Mouse (Mus musculus): ENCODE results near the gene Rmnd5b. TPM values are rescaled to one million over a fixed set of nuclear protein-coding genes. Genes with fewer than 3 reads are reported as not detected.
"Not testable (repeated sequence)": the region's sequence is repeated elsewhere in the genome, so short reads cannot be mapped to it uniquely, and the experiment has no call there.

Gene Rmnd5b
- total RNA-seq (2021) = 10 to 100 TPM; 60.0 to 62.6 TPM

DNA sequence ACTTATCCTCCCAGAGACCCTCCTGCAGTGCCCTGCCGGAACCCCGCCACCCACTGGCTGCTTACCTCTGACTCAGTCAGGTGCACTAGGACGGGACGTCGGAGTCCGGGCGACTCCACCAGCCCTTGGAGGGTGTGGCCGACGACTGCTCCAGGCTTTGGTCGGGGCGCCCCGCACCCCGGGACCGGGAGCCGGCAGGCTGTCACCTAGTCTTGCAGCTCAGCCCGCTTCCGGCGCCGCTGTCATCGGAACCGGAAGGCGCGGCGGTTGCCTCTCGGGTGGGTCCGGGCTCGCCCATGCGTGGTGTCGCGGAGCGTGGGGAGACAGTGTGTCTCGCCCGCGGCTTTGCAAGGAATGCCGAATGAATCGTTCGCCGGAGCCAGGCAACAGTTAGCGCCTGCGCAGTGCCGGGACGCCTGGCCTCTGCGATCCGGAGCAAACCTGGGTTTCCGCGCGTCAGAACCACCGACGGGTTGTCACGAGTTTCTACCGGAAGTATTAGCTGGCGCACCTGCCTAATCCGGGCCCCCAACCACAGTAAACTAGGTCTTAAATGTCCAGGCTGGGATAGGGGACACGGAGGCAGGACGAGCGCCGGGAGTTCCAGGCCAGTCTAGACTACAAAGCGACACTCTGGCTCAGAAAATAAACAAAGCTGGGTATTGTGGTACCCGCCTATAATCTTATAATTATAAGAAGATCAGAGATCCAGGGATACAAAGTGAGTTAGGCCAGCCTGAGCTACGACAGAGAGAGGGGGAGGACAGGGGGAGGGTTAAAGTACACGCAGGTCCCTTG lies at the start of gene Rmnd5b:
TSS of gene Rmnd5b (minus strand) at position 372 of the 798 bp plus-strand sequence.
- peak; percentile 93 to 95 for DNase-seq

DNA sequence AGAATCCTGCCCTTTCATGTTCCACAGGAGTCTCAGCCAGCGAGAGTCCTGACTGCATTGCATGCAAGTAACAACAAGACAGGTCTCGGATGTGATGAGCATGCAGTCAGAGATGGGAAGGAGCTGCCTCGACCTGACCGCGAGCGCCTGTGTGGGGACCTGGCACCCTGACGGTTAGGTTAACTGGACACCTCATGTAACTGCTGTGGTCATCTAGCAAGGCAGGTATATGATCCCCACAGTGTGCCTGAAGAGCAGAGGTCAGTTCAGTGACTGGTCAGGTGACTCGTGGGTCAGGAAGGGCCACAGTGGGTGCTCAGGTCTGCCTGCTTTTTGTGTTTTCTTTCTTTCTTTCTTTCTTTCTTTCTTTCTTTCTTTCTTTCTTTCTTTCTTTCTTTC lies 46.3 kb upstream of the Rmnd5b start:
- no peak for DNase-seq

DNA sequence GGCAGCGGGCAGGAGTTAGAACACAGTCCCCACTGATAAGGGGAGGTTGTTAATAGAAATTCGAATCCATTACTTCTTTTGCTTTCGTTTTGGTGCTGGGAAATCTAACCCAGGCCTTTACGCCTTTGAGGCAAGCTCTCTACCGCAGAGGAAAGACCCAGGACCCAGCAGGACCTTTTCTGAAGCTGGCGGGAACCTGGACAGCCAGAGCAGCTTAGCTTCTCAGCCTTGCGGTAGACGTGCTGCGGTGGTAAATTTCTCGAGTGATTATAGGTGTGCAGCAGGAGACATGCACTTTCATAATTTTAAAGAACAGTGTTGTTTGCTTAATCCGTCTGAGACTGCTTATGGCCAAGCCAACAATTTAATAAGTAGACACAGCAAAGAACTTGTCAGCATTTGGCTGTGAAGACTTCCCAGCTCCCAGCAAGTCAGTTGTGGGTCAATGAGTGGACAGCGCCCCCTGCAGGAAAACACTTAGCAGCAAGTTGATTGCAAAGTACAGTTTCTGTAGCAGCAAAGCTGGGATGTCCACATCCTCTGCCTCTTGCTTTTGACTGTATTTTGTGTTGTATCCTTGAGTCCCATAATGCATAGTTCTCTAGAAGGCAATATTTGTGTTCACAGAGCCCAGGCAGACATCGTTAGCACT lies 45.8 kb upstream of the Rmnd5b start:
- DNase-seq = peak; percentile 82

DNA sequence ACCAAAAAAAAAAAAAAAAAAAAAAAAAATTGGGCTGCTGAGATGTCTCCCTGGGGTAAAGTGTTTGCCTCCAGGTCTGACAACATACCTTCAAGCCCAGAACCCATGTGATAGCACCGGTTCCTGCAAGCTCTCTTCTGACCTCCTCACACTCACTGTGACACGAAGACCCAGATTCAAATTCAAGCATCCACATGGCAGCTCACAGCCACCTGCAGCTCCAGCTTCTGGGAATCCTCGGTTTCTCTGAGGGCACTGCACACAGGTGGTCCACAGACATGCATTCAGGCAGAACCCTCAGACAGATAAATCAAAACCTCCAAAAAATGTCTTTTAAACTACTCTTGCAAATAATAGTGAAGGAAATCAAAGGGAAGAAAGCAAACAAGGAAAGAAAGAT lies 43.8 kb upstream of the Rmnd5b start:
- no peak for DNase-seq

DNA sequence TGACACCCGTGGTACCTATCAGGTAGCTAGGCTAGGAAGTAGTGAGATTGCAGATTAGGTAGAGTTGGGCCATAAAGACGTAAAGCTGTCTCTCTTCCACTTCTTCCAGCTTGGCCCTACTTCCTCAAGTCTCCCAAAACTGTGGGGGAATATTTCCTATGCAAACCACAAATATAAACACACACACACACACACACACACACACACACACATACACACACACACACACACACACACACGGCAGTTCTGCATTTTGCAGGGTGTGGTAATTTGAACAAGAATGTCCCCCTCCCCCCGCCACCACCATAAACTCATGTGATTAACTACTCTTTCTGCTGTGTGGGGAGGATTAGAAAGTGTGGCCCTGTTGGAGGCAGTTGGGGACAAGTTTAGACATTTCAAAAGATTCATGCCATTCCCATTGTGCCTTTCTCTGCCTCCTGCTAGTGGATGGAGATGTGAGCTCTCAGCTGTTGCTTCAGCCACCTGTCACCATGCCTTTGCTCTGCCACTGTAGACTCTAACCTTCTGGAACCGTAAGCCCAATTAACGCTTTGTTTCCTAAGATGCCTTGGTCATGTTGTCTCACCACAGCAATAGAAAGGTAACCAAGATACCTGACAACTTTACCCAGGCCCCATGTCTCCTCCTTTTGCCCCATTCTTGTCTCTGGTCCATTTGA lies 42.2 kb upstream of the Rmnd5b start:
- DNase-seq = no peak

DNA sequence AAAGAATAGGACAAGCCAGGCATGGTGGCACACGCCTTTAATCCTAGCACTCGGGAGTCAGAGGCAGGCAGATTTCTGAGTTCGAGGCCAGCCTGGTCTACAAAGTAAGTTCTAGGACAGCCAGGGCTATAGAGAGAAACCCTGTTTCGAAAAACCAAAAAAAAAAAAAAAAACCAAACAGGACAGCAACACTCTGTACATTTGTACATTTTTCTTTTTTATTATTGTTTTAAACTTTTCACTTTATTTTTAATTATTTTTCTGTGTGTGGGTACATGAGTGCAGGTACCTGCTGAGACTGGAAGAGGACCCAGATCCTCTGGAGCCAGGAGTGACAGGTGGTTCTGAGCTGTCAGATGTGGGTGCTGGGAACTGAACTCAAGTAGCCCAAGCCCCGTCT lies 39.7 kb upstream of the Rmnd5b start:
- DNase-seq = no peak

DNA sequence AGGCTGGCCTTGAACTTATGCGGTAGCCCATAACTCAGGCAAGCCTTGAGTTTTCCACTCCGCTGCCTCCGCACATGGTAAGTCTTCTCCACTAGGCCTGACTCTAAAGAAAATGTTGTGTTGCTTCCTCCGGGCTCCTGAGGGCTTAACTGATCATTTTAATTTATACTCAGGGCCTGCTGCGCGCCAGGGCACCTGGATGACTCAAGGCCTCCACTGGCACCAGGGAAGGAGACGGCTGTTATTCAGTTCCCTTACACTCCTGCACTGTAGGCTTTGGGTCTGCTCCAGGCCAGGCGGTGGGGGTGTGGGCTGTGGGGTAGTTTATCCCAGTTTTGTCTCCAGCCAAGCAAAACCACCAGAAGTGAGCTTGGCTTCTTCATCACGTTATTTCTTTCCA lies 37.6 kb upstream of the Rmnd5b start:
- DNase-seq = no peak

DNA sequence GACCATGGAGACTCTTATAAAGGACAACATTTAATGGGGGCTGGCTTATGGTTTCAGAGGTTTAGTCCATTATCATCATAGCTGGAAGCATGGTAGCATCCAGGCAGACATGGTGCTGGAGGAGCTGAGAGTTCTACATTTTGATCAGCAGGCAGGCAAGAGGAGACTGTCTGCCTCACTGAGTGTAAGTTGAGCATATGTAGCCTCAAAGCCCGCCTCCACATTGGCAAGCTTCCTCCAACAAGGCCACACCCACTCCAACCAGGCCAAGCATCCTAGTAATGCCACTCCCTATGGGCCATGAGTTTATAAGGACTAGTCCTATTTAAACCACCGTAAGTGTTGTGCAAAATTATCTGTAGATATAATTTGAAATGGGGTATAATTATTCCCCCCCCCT lies 35.7 kb upstream of the Rmnd5b start:
- DNase-seq = no peak

DNA sequence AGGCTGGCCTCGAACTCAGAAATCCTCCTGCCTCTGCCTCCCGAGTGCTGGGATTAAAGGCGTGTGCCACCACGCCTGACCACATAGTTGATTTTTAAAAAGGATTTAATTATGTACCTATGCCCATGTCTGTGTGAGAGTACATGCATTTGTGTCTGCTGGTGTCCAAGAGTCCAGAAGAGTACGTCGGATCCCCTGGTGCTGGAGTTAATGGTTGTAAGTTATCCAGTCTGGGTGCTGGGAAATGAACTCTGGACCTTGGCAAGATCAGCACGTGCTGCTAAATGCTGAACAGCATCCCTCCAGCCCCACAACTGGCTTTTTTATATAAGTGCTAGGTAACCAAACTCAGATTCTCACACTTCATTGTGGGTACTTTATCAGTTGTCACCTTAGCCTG lies 35.1 kb upstream of the Rmnd5b start:
- DNase-seq = no peak

DNA sequence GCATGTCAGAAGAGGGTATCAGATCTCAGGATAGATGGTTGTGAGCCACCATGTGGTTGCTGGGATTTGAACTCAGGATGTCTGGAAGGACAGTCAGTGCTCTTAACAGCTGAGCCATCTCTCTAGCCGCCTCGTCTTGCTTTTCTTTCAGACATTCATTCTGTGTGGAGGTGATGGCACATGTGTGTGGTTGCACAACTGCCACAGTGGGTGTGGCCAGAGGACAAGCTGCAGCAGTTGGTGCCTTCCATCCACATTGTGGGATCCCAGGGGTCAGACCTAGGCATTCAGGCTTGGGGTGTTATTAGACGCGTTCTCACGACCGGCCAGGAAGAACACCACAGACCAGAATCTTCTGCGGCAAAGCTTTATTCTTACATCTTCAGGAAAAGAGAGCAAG lies 29.1 kb upstream of the Rmnd5b start:
- not testable (repeated sequence) for DNase-seq

DNA sequence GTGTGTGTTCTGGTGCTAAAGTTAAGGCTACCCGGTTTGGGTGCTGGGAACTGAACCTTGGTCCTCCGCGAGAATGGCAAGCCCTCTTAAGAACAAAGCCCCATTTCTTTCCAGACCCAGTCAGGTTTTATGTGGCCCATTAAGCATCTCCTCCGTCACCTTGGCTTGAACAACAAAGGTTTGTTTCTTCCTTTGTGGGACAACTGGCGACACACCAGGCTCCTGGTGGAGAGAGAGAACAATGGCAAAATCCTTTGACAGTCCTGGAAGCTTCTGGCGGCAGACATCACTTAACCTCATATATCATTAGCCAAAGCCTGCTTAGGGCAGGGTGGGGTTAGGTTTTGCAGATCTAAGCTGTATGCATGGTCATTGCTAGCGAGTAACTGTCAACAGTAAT lies 26.9 kb upstream of the Rmnd5b start:
- no peak for DNase-seq

DNA sequence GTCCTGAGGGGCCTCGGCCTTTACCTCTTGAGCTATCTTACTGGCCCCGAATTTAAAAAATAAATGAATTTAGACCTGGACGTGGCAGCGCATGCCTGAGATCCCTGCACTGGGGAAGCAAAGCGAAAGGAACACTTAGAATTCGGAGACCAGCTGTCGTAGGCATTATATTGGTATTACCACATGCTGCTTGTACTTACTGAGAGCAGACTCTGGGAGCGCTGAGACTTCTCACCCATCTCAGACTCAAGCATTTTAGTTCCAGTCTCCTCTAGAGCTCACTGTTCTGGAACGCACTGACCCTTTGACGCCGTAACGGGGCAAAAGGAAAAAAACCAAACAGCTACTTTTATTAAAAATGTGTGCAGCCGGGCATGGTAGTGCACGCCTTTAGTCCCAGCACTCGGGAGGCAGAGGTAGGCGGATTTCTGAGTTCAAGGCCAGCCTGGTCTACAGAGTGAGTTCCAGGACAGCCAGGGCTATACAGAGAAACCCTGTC lies 26.2 kb upstream of the Rmnd5b start:
- no peak for DNase-seq

DNA sequence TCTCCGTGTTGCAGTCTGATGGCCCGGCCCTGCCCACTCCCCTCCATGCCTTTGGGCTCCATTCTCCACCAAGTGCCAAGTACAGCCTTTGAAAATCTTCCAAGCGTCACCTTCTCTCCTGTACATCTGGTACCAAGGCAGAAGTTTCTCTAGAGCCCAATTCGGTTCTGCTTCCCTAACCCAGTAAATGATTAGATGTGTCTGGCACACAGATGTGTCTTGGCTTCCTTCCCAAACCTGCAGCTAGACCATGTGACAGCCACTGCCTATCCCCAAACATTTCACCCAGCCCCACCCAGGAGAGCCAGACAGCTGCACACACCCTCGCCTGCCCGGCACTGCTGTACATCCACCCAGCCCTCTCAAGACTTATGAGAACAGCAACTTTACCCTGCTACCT lies 23.0 kb upstream of the Rmnd5b start:
- DNase-seq = no peak

DNA sequence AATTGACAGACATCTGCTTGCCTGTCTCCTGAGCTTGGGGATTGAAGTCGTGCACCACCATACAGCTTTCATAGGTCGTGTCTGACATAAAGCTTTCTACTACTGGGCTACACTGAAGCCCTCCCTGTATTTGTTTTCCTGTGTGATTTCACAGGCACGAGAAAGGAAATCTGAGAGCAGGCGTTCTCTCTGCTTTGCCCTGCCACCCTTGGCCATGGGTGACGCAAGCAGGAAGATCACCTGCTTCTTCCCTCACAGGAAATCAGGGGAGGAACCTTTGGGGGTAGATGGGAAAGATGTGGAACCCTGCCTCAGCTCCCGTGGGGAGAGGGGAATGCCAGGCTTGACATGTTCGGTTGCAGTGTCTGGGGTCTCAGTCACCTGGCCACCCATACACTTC lies 22.6 kb upstream of the Rmnd5b start:
- DNase-seq = no peak

DNA sequence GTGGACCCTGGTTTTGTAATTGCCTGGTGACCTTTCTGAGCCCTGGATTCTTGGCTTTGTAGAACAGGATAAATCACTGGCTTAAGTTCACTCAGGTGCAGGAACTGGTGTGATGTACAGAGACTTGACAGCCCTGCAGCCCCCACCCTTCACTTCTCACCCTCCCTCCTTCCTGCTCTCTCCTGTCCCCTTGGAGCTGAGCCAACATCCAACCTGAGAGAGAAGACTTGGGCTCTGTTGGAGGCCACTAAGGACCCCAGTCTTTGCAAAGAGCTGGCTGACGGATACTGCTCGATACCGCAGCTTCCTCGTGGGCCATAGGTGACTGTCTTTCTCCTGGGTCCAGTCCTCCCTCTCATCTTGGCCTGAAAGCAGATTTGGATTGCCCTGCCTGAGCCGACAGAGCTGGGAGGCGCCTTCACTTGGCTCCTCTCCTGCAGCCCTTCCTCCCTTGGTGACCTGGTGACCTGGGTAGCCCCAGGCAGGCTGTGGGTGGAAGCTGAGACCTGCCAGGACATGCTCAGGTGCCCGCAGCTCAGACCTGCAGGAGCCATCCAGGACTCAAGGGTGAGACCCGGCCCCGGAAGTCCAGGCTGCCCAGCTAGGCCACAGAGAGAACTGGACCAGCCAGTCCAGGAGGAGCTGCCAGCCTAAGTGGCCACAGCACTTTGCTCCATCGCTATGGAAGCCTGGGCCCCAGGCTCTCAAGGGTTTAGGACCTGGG lies 21.3 kb upstream of the Rmnd5b start:
- DNase-seq = no peak

DNA sequence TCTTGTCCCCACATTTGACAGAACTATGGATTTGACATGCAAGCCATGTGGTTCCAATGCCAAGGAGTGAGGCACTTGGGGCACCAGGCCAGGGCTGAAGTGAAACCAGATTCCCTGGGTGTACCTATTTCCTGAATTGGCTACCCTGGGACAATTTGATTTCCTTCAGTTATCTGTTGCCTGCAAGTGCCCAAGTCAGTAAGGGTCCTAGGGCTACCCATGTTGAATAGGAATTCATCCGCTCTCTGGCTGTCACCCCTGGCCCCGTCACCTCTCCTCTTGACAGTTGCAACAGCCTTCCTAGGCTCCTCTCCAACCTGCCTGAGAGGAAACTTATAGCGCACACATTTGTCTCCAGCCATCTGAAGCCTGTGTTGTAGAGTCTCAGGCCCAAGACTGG lies 19.2 kb upstream of the Rmnd5b start:
- DNase-seq = no peak

DNA sequence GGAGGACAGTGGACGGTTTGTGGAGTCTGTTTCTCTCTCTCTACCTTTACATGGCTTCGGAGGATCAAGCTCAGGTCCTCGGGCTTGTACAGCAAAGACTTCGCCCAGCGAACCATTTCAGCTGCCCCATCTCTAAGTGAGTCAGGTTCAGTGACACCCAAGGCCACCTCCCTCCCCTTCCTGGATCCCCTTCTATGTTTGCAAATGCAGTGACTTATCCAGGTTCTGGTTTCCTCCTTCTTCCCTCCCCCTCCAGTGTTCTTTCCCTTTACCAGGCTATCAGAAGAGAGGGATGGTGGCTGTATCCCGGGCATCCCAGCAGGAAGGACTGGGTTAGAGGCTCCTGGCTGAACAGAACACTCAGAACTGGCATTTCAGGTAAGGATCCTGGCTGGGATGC lies 18.0 kb upstream of the Rmnd5b start:
- DNase-seq = no peak

DNA sequence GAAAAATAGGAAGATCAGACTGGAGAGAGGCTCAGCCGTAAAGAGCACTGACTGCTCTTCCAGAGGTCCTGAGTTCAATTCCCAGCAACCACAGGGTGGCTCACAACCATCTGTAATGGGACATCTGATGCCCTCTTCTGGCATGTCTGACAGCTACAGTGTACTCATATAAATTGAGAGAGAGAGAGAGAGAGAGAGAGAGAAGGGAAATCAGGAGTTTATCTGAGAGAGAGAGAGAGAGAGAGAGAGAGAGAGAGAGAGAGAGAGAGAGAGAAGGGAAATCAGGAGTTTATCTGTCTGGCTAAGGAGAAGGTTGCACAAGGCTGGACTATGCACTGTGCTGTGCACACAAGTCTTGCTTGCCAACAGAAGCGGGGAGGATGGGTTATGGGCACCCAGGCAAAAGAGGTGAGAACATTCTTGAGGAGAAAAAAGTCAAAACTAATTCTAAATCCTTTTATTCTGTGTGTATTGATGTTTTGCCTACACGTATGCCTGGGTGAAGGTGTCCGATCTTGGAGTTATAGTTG lies 17.3 kb upstream of the Rmnd5b start:
- DNase-seq = no peak

DNA sequence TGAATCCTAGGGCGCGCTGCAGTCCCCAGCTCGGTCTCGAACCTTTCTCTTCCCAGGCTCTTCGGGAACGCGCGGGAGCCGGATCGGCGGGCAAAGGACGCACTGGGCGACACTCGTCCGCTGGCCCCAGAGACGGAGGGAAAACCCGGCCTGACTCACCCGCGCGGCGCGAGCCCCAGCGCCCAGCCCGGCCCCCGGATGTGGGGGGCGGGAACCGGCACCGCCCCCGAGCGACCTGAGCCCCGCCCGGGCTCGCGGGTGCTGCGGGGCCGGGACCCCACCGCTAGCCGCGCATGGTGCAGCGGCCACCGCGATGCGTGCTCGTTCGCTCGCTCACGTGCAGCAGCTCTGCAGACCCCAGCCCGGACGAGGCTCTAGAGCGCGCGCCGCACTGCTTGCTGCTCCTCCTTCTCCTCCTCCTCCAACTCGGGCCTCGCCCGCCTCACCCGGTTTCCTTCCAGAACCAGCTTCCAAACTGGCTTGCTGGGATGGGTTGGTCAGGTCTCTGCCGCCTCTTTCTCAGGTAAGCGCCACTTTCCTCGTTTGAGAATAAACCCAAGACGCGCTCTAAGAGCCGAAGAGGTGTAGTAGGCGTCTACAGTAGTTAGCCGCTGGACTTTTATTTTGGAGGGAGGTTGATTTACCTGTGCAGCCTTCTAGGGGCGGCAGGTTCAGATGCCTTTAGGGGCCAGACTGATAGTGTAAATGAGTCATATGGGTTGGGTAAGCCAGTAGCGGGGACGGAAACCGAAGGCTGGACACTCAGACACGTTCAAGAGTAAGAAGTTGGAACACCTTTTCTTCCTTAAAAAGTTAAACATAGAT lies 15.2 kb upstream of the Rmnd5b start, which contains the start of the genes N4bp3 and D930048N14Rik:
TSS of gene N4bp3 (minus strand) at position 152 of the 825 bp plus-strand sequence.
TSS of gene D930048N14Rik (plus strand) at position 264 of the 825 bp plus-strand sequence.
- no peak for DNase-seq

DNA sequence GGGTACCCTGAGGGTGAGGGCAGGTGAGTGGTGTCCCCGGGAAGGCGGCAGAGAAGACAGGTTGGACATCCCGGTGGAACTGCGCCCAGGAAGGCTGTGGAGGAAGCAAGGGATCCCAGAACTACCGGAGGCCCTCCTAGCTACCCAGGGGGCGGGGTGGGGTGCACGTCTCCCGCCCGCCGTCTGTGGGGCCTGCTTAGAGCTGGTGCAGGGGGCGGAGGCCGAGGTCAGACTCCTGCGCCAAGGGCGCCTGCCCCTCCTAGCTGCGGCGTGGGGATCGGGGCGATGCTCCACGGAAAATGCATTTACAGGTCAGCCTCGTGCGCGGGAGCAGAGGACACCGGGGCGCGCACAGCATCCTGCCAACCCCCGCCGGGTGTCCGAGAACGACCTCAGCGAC lies 14.6 kb upstream of the Rmnd5b start:
- no peak for DNase-seq

DNA sequence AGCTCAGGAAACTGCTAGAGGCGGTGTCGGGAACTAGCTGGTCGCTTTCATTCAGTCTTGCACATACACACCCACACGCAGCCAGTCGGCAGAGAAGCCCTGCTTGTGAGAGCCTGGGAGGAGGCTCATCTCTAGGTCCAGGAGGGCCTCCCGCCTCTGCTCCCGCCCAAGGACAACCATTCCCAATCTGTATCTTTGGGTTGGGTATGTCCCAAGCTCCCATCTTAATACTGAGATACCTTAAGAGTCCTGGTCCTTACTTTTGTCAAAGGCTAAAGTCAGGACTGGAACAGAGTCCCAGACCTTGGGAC lies 14.1 kb upstream of the Rmnd5b start:
- DNase-seq = no peak
